8 mouse cellular contexts compared by ENCODE assay signal in genomic region chr19:7057126-7057721, GRCm38 (mm10). TPM values are rescaled to one million over a fixed set of nuclear protein-coding genes. Genes with fewer than 3 reads are reported as not detected.
A peak's percentile ranks its signal among the peaks of the same experiment; 100 is the strongest.
DNase-seq lines count a peak whose midpoint lies in the region; ATAC-seq and TF ChIP-seq lines count a peak whose summit lies in the region.

No protein-coding gene starts in this region.

- peak overlapping the region; percentile 68 for H3K4me3 ChIP-seq in layer of hippocampus, adult 2 months
- H3K4me3 ChIP-seq in ES-E14 (ENCODE audit: insufficient read depth in 1 of 2, low read depth in 1 of 2, low read length in 2 of 2, poor library complexity in 1 of 2, severe bottlenecking in 1 of 2): peak overlapping the region; percentile 82 to 97
- H3K4me3 ChIP-seq in hindbrain, embryonic 11.5 days (ENCODE audit: low read depth, low read length): peak overlapping the region; percentile 67
- peak overlapping the region; percentile 67 for H3K4me3 ChIP-seq in liver, postnatal 0 days (ENCODE audit: low read depth, low read length)
- peak overlapping the region; percentile 71 for H3K4me3 ChIP-seq in stomach, embryonic 15.5 days (replicated peaks)

- peak overlapping the region; percentile 99 for H3K4me2 ChIP-seq in hindbrain, embryonic 11.5 days (replicated peaks; ENCODE audit: low read depth, low read length)
- peak overlapping the region; percentile 99 for H3K4me2 ChIP-seq in liver, postnatal 0 days (ENCODE audit: low read depth, low read length)
- peak overlapping the region; percentile 100 for H3K4me2 ChIP-seq in stomach, embryonic 15.5 days

- in situ Hi-C loops in ES-E14 (cut with MboI; ENCODE audit: low sequenced_read_pairs in 2 of 2, unreplicated experiment in 2 of 2): loop anchor here in 1 of 2 experiments (10.0 kb wide), 1 partner anchor 288 kb away; the partner anchor contains the start of gene Mark2

- 2% methylated on average over 16 of the region's 16 CpGs for WGBS in hindbrain, embryonic 11.5 days
- 2% methylated on average over 16 of the region's 16 CpGs for WGBS in liver, postnatal 0 days (ENCODE audit: insufficient replicate concordance)
- 3% methylated on average over 14 of the region's 16 CpGs for WGBS in stomach, embryonic 15.5 days

- peak overlapping the region; percentile 60 for H3K9ac ChIP-seq in ES-E14 (ENCODE audit: insufficient read depth, low read depth, low read length, poor library complexity, severe bottlenecking)
- H3K9ac ChIP-seq in hindbrain, embryonic 11.5 days (ENCODE audit: low read depth, low read length): peak overlapping the region; percentile 48
- peak overlapping the region; percentile 70 for H3K9ac ChIP-seq in liver, postnatal 0 days (replicated peaks)
- peak overlapping the region; percentile 50 for H3K9ac ChIP-seq in stomach, embryonic 15.5 days

- H3K27me3 ChIP-seq in hindbrain, embryonic 11.5 days (ENCODE audit: control insufficient read depth, insufficient read depth, low read length): peaks cover 16% of the 10 kb centered on the region
- H3K27me3 ChIP-seq in liver, postnatal 0 days (ENCODE audit: insufficient read depth, low read length): no peaks in the 10 kb centered on the region
- H3K27me3 ChIP-seq in stomach, embryonic 15.5 days (replicated peaks): no peaks in the 10 kb centered on the region

- H3K4me1 ChIP-seq in ES-E14 (ENCODE audit: control insufficient read depth in 2 of 2, insufficient read depth in 2 of 2, low read length in 2 of 2, poor library complexity in 1 of 2): peaks cover 6 to 20% of the 10 kb centered on the region in 2 experiments; a peak in 2 of 4 replicates
- H3K4me1 ChIP-seq in hindbrain, embryonic 11.5 days (replicated peaks; ENCODE audit: control insufficient read depth, insufficient read depth, low read length): peaks cover 6% of the 10 kb centered on the region
- peaks cover 23% of the 10 kb centered on the region for H3K4me1 ChIP-seq in liver, postnatal 0 days (ENCODE audit: insufficient read depth)
- peaks cover 27% of the 10 kb centered on the region for H3K4me1 ChIP-seq in stomach, embryonic 15.5 days

- ATAC-seq in hindbrain, embryonic 11.5 days (ENCODE audit: low FRiP score): peak; percentile 49
- ATAC-seq in liver, postnatal 0 days: peak; percentile 26
- ATAC-seq in stomach, embryonic 15.5 days (ENCODE audit: insufficient read depth, low FRiP score, low read depth): peak; percentile 12

- TF ChIP-seq EP300 in liver, postnatal 0 days (IDR thresholded peaks at IDR 0.05; ENCODE audit: low read depth): no peak

- no peak for TF ChIP-seq CTCF in layer of hippocampus, adult 2 months (conservative IDR thresholded peaks at IDR 0.05)
- TF ChIP-seq CTCF in liver, postnatal 0 days (IDR thresholded peaks at IDR 0.05; ENCODE audit: low read depth): no peak

- DNase-seq in layer of hippocampus, adult 2 months (ENCODE audit: low spot score in 2 of 2): peak in 1 of 2 experiments; percentile 40
- no peak for DNase-seq in layer of hippocampus, postnatal 14 days (ENCODE audit: low spot score in 2 of 2)
- DNase-seq in ES-E14 (ENCODE audit: low read depth, low spot score): no peak
- peak; percentile 79 for DNase-seq in cerebellum, adult 11-12 months
- no peak for DNase-seq in hindbrain, embryonic 11.5 days (ENCODE audit: low spot score)
- no peak for DNase-seq in liver, postnatal 0 days
- DNase-seq in left cerebral cortex, adult 18-20 months (ENCODE audit: low spot score in 2 of 2): no peak

- peak overlapping the region; percentile 77 for H3K27ac ChIP-seq in layer of hippocampus, adult 2 months
- no peak overlapping the region for H3K27ac ChIP-seq in ES-E14 (ENCODE audit: insufficient read depth, low read depth, low read length, poor library complexity, severe bottlenecking)
- no peak overlapping the region for H3K27ac ChIP-seq in hindbrain, embryonic 11.5 days (ENCODE audit: low read depth, low read length)
- H3K27ac ChIP-seq in liver, postnatal 0 days (ENCODE audit: low read depth): peak overlapping the region; percentile 70
- H3K27ac ChIP-seq in stomach, embryonic 15.5 days: peak overlapping the region; percentile 76

- no peaks in the 10 kb centered on the region for H3K36me3 ChIP-seq in ES-E14 (ENCODE audit: control insufficient read depth, insufficient read depth, low read length, poor library complexity, severe bottlenecking)
- H3K36me3 ChIP-seq in hindbrain, embryonic 11.5 days (ENCODE audit: control insufficient read depth, insufficient read depth, low read length): no peaks in the 10 kb centered on the region
- no peaks in the 10 kb centered on the region for H3K36me3 ChIP-seq in liver, postnatal 0 days (replicated peaks; ENCODE audit: insufficient read depth, low read length)
- no peaks in the 10 kb centered on the region for H3K36me3 ChIP-seq in stomach, embryonic 15.5 days

- H3K9me3 ChIP-seq in ES-E14 (ENCODE audit: control insufficient read depth, insufficient read depth, low read depth, low read length): no peaks in the 10 kb centered on the region
- H3K9me3 ChIP-seq in hindbrain, embryonic 11.5 days (ENCODE audit: control insufficient read depth, low read length): no peaks in the 10 kb centered on the region
- no peaks in the 10 kb centered on the region for H3K9me3 ChIP-seq in liver, postnatal 0 days (ENCODE audit: low read length)
- no peaks in the 10 kb centered on the region for H3K9me3 ChIP-seq in stomach, embryonic 15.5 days

TF ChIP-seq in ES-E14, 5 proteins besides CTCF, POLR2A, EP300 and RAD21:
- TF ChIP-seq HCFC1 (IDR thresholded peaks at IDR 0.05; ENCODE audit: borderline replicate concordance, insufficient read depth, low read length): no peak
- no peak for TF ChIP-seq ZC3H11A (IDR thresholded peaks at IDR 0.05; ENCODE audit: borderline replicate concordance, low read depth, low read length)
- TF ChIP-seq MAFK (IDR thresholded peaks at IDR 0.05; ENCODE audit: insufficient read depth, low read depth, low read length): no peak
- no peak for TF ChIP-seq CHD2 (IDR thresholded peaks at IDR 0.05; ENCODE audit: low read depth, low read length)
- TF ChIP-seq ZNF384 (IDR thresholded peaks at IDR 0.05; ENCODE audit: low read depth, low read length): no peak

RNA-seq across cellular contexts. Expression of gene Macrod1, which starts 0.6 kb away (rescaled TPM):
- total RNA-seq in layer of hippocampus, adult 2 months (2021): 10 to 100 TPM; 20.3 to 22.4 TPM
- total RNA-seq in layer of hippocampus, postnatal 14 days (2021): 10 to 100 TPM; 10.3 to 11.6 TPM
- 1.4 and 3.5 TPM in 2 replicates for total RNA-seq in ES-E14 (2012; rRNA removed)
- polyA plus RNA-seq in hindbrain, embryonic 11.5 days (2014; fragmentation: Nextera tagmentation; extraction: Ambion mirVana): 2.8 and 3.1 TPM in 2 replicates
- 11.7 and 14.9 TPM in 2 replicates for polyA plus RNA-seq in liver, postnatal 0 days (2015; fragmentation: Nextera tagmentation; extraction: Ambion mirVana)
- 11.7 and 13.3 TPM in 2 replicates for polyA plus RNA-seq in stomach, embryonic 15.5 days (2015; fragmentation: Nextera tagmentation; extraction: Ambion mirVana)
- total RNA-seq in left cerebral cortex, adult 18-20 months (2021): 10 to 100 TPM; 15.0 to 16.6 TPM

RNA-seq across cellular contexts. Expression of gene Stip1, which starts 17.5 kb away (rescaled TPM):
- total RNA-seq in layer of hippocampus, adult 2 months (2021): 100 to 1,000 TPM; 179 to 195 TPM
- total RNA-seq in layer of hippocampus, postnatal 14 days (2021): 100 to 1,000 TPM; 136 to 159 TPM
- 217 and 280 TPM in 2 replicates for total RNA-seq in ES-E14 (2012; rRNA removed)
- polyA plus RNA-seq in hindbrain, embryonic 11.5 days (2014; fragmentation: Nextera tagmentation; extraction: Ambion mirVana): 376 and 390 TPM in 2 replicates
- 47.2 and 51.4 TPM in 2 replicates for polyA plus RNA-seq in liver, postnatal 0 days (2015; fragmentation: Nextera tagmentation; extraction: Ambion mirVana)
- 185 and 219 TPM in 2 replicates for polyA plus RNA-seq in stomach, embryonic 15.5 days (2015; fragmentation: Nextera tagmentation; extraction: Ambion mirVana)
- 100 to 1,000 TPM; 211 to 217 TPM for total RNA-seq in left cerebral cortex, adult 18-20 months (2021)

RNA-seq across cellular contexts. Expression of gene Fermt3, which starts 38.0 kb away (rescaled TPM):
- 1 to 10 TPM; 3.6 to 5.0 TPM for total RNA-seq in layer of hippocampus, adult 2 months (2021)
- total RNA-seq in layer of hippocampus, postnatal 14 days (2021): 1 to 10 TPM; 3.6 to 5.4 TPM
- 2.6 and 3.8 TPM in 2 replicates for total RNA-seq in ES-E14 (2012; rRNA removed)
- polyA plus RNA-seq in hindbrain, embryonic 11.5 days (2014; fragmentation: Nextera tagmentation; extraction: Ambion mirVana): 7.3 and 7.6 TPM in 2 replicates
- polyA plus RNA-seq in liver, postnatal 0 days (2015; fragmentation: Nextera tagmentation; extraction: Ambion mirVana): 60.5 and 70.2 TPM in 2 replicates
- polyA plus RNA-seq in stomach, embryonic 15.5 days (2015; fragmentation: Nextera tagmentation; extraction: Ambion mirVana): 14.0 and 16.2 TPM in 2 replicates
- total RNA-seq in left cerebral cortex, adult 18-20 months (2021): 1 to 10 TPM; 4.0 to 4.5 TPM

RNA-seq across cellular contexts. Expression of gene Flrt1, which starts 48.3 kb away (rescaled TPM):
- total RNA-seq in layer of hippocampus, adult 2 months (2021): 10 to 100 TPM; 17.9 to 19.5 TPM
- total RNA-seq in layer of hippocampus, postnatal 14 days (2021): 10 to 100 TPM; 21.8 to 22.6 TPM
- total RNA-seq in ES-E14 (2012; rRNA removed): 0.36 and 0.48 TPM in 2 replicates
- polyA plus RNA-seq in hindbrain, embryonic 11.5 days (2014; fragmentation: Nextera tagmentation; extraction: Ambion mirVana): 4.6 and 5.6 TPM in 2 replicates
- polyA plus RNA-seq in liver, postnatal 0 days (2015; fragmentation: Nextera tagmentation; extraction: Ambion mirVana): 0.12 and 0.21 TPM in 2 replicates
- 3.5 and 4.2 TPM in 2 replicates for polyA plus RNA-seq in stomach, embryonic 15.5 days (2015; fragmentation: Nextera tagmentation; extraction: Ambion mirVana)
- total RNA-seq in left cerebral cortex, adult 18-20 months (2021): 10 to 100 TPM; 40.9 to 42.8 TPM

Comparison
In these comparisons a context has a peak if more than half of its experiments do, and no peak if none do; other contexts are left out.
1. H3K27ac ChIP-seq: peak in layer of hippocampus, adult 2 months (single experiment), liver, postnatal 0 days (single experiment) and stomach, embryonic 15.5 days (single experiment); none in ES-E14 (single experiment) and hindbrain, embryonic 11.5 days (single experiment).
2. Peak in every context shown above with its lines, with median percentiles within 50 percentile points of each other: H3K4me3 ChIP-seq, H3K9ac ChIP-seq, ATAC-seq and H3K4me2 ChIP-seq.